ENCODE assay signal across 8 mouse cellular contexts in the genomic region with DNA sequence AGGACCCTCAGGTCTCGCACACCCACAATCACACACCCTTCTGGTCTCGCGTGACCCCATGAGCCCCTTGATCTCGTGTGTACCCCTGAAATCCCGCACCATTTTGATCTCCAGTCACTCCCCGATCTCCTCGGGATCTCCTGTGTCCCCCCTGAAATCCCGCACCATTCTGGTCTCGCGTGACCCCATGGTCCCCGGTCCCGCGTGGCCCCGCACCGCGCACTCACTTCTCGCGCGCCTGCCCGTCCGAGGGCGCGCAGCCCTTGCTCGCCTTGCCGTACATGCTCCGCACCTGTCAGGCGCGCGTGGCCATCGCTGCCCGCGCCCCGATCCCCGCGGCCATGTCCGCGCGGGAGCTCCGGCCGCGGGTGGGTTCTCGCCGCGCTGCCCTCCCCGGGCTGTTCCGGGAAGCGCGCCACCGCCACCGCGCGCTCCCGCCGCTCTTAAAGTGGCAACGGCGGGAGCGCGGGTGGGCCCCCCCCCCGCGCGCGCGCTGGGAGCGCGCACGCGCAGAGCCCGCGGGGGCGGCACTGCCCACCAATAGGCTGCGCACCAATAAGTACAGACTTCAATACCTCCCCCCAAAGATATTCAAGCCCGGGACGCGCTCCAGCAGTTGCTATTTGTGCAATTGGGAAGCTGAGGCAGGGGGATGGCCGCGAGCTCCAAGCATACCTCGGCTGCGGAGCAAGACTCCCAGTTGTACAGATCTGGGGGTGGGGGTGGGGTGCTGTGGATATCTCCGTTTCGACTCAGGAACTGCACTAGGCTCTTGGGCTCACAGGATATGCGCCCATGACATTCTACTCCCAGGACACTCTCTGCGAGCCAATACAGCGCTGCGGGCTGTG. TPM values are rescaled to one million over a fixed set of nuclear protein-coding genes. Genes with fewer than 3 reads are reported as not detected.
A peak's percentile ranks its signal among the peaks of the same experiment; 100 is the strongest.
DNase-seq lines count a peak whose midpoint lies in the region; ATAC-seq lines count a peak whose summit lies in the region.

No protein-coding gene starts in this region.

- peak overlapping the region; percentile 69 for H3K27ac ChIP-seq in brown adipose tissue, adult 24 weeks (replicated peaks; ENCODE audit: low read depth, low read length)
- H3K27ac ChIP-seq in forebrain, embryonic 16.5 days (ENCODE audit: low read length): peak overlapping the region; percentile 32
- peak overlapping the region; percentile 99 for H3K27ac ChIP-seq in liver, embryonic 11.5 days (ENCODE audit: low read depth, low read length)
- peak overlapping the region; percentile 96; the same call in 1 of the 2 replicates for H3K27ac ChIP-seq in neural tube, embryonic 11.5 days (ENCODE audit: low read depth, low read length)

- H3K36me3 ChIP-seq in forebrain, embryonic 16.5 days (ENCODE audit: control insufficient read depth, insufficient read depth): no peaks in the 10 kb centered on the region
- 0 out of 2 replicates have a peak, but pooled peaks cover 3% of the 10 kb centered on the region for H3K36me3 ChIP-seq in liver, embryonic 11.5 days (ENCODE audit: control insufficient read depth, insufficient read depth, low read length)
- H3K36me3 ChIP-seq in neural tube, embryonic 11.5 days (ENCODE audit: control insufficient read depth, insufficient read depth, low read length): no peaks in the 10 kb centered on the region

- H3K4me3 ChIP-seq in brown adipose tissue, adult 24 weeks (ENCODE audit: insufficient read depth, low read depth, low read length): peak overlapping the region; percentile 95
- peak overlapping the region; percentile 82 for H3K4me3 ChIP-seq in forebrain, embryonic 16.5 days (replicated peaks; ENCODE audit: low read length)
- H3K4me3 ChIP-seq in liver, embryonic 11.5 days (ENCODE audit: low read depth, low read length): peak overlapping the region; percentile 92
- peak overlapping the region; percentile 75 for H3K4me3 ChIP-seq in neural tube, embryonic 11.5 days (ENCODE audit: low read depth, low read length)

- peak overlapping the region; percentile 87 for H3K4me2 ChIP-seq in forebrain, embryonic 16.5 days (ENCODE audit: low read length)
- peak overlapping the region; percentile 100 for H3K4me2 ChIP-seq in liver, embryonic 11.5 days
- peak overlapping the region; percentile 95 for H3K4me2 ChIP-seq in neural tube, embryonic 11.5 days (ENCODE audit: low read depth)

- peaks cover 5% of the 10 kb centered on the region; the same call in 1 of the 2 replicates for H3K27me3 ChIP-seq in forebrain, embryonic 16.5 days (replicated peaks; ENCODE audit: control insufficient read depth, insufficient read depth, low read length)
- no peaks in the 10 kb centered on the region for H3K27me3 ChIP-seq in liver, embryonic 11.5 days (replicated peaks; ENCODE audit: control insufficient read depth, insufficient read depth, low read length)
- no peaks in the 10 kb centered on the region for H3K27me3 ChIP-seq in neural tube, embryonic 11.5 days (ENCODE audit: control insufficient read depth, insufficient read depth, low read length)

- WGBS in forebrain, embryonic 16.5 days: 2% methylated on average over 84 of the region's 84 CpGs
- under 1% methylated on average over 84 of the region's 84 CpGs for WGBS in liver, embryonic 11.5 days
- 3% methylated on average over 61 of the region's 84 CpGs for WGBS in neural tube, embryonic 11.5 days

- DNase-seq in ovary, postnatal 36 days (ENCODE audit: low spot score): peak; percentile 50
- no peak for DNase-seq in ovary, postnatal 14 days (ENCODE audit: low spot score)
- DNase-seq in induced T-regulatory cell, adult 2 months (ENCODE audit: low read depth): peak; percentile 80
- DNase-seq in liver, embryonic 11.5 days (ENCODE audit: low spot score): peak; percentile 80
- DNase-seq in neural tube, embryonic 11.5 days (ENCODE audit: low spot score): peak; percentile 67
- no peak for DNase-seq in ovary, adult 18-20 months (ENCODE audit: low spot score)

- H3K9me3 ChIP-seq in forebrain, embryonic 16.5 days (ENCODE audit: control insufficient read depth, low read length): no peaks in the 10 kb centered on the region
- no peaks in the 10 kb centered on the region for H3K9me3 ChIP-seq in liver, embryonic 11.5 days (ENCODE audit: control insufficient read depth, low read length)
- no peaks in the 10 kb centered on the region for H3K9me3 ChIP-seq in neural tube, embryonic 11.5 days (ENCODE audit: control insufficient read depth, low read length)

- H3K4me1 ChIP-seq in brown adipose tissue, adult 24 weeks (ENCODE audit: control insufficient read depth, insufficient read depth, insufficient read length, low read length): peaks cover 3% of the 10 kb centered on the region; the same call in 1 of the 2 replicates
- peaks cover 49% of the 10 kb centered on the region for H3K4me1 ChIP-seq in forebrain, embryonic 16.5 days (replicated peaks; ENCODE audit: control insufficient read depth, insufficient read depth, low read length)
- H3K4me1 ChIP-seq in liver, embryonic 11.5 days (replicated peaks; ENCODE audit: control insufficient read depth, insufficient read depth, low read length): peaks cover 36% of the 10 kb centered on the region
- H3K4me1 ChIP-seq in neural tube, embryonic 11.5 days (ENCODE audit: control insufficient read depth, insufficient read depth, low read length): peaks cover 33% of the 10 kb centered on the region

- ATAC-seq in forebrain, embryonic 16.5 days: 0 out of 2 replicates have a peak, but pooled peaks have one; percentile 13
- peak; percentile 27 for ATAC-seq in liver, embryonic 11.5 days (replicated peaks; ENCODE audit: low FRiP score)
- ATAC-seq in neural tube, embryonic 11.5 days (ENCODE audit: insufficient read depth, low FRiP score, low TSS enrichment): no peak

- peak overlapping the region; percentile 87 for H3K9ac ChIP-seq in forebrain, embryonic 16.5 days (replicated peaks; ENCODE audit: low read depth, low read length)
- H3K9ac ChIP-seq in liver, embryonic 11.5 days (ENCODE audit: low read depth, low read length): peak overlapping the region; percentile 98
- H3K9ac ChIP-seq in neural tube, embryonic 11.5 days (ENCODE audit: low read length): peak overlapping the region; percentile 76

RNA-seq across cellular contexts. Expression of gene Ssbp4, which starts 0.5 kb away (rescaled TPM):
- polyA plus RNA-seq in brown adipose tissue, adult 24 weeks (2012; ENCODE audit: insufficient read depth, insufficient read length, missing spikeins): 29.6 and 45.0 TPM in 2 replicates
- 100 and 121 TPM in 2 replicates for polyA plus RNA-seq in forebrain, embryonic 16.5 days (2015; fragmentation: Nextera tagmentation; extraction: Ambion mirVana)
- polyA plus RNA-seq in liver, embryonic 11.5 days (2014; fragmentation: Nextera tagmentation; extraction: Ambion mirVana): 144 and 173 TPM in 2 replicates
- polyA plus RNA-seq in neural tube, embryonic 11.5 days (2014; fragmentation: Nextera tagmentation; extraction: Ambion mirVana): 125 and 137 TPM in 2 replicates

RNA-seq across cellular contexts. Expression of gene Lrrc25, which starts 7.8 kb away (rescaled TPM):
- polyA plus RNA-seq in brown adipose tissue, adult 24 weeks (2012; ENCODE audit: insufficient read depth, insufficient read length, missing spikeins): 2.0 TPM in 2 replicates
- polyA plus RNA-seq in forebrain, embryonic 16.5 days (2015; fragmentation: Nextera tagmentation; extraction: Ambion mirVana): 0.61 and 1.1 TPM in 2 replicates
- 4.5 and 5.3 TPM in 2 replicates for polyA plus RNA-seq in liver, embryonic 11.5 days (2014; fragmentation: Nextera tagmentation; extraction: Ambion mirVana)
- polyA plus RNA-seq in neural tube, embryonic 11.5 days (2014; fragmentation: Nextera tagmentation; extraction: Ambion mirVana): 0.85 and 1.2 TPM in 2 replicates

RNA-seq across cellular contexts. Expression of gene Isyna1, which starts 13.9 kb away (rescaled TPM):
- polyA plus RNA-seq in brown adipose tissue, adult 24 weeks (2012; ENCODE audit: insufficient read depth, insufficient read length, missing spikeins): 7.7 and 17.4 TPM in 2 replicates
- polyA plus RNA-seq in forebrain, embryonic 16.5 days (2015; fragmentation: Nextera tagmentation; extraction: Ambion mirVana): 116 and 141 TPM in 2 replicates
- 177 and 188 TPM in 2 replicates for polyA plus RNA-seq in liver, embryonic 11.5 days (2014; fragmentation: Nextera tagmentation; extraction: Ambion mirVana)
- polyA plus RNA-seq in neural tube, embryonic 11.5 days (2014; fragmentation: Nextera tagmentation; extraction: Ambion mirVana): 87.9 and 90.7 TPM in 2 replicates

RNA-seq across cellular contexts. Expression of gene Gdf15, which starts 24.1 kb away (rescaled TPM):
- polyA plus RNA-seq in brown adipose tissue, adult 24 weeks (2012; ENCODE audit: insufficient read depth, insufficient read length, missing spikeins): 1.7 TPM in 2 replicates
- polyA plus RNA-seq in forebrain, embryonic 16.5 days (2015; fragmentation: Nextera tagmentation; extraction: Ambion mirVana): 0.20 TPM in 1 of 2 replicates, not detected in the other
- polyA plus RNA-seq in liver, embryonic 11.5 days (2014; fragmentation: Nextera tagmentation; extraction: Ambion mirVana): 4.2 and 4.9 TPM in 2 replicates
- polyA plus RNA-seq in neural tube, embryonic 11.5 days (2014; fragmentation: Nextera tagmentation; extraction: Ambion mirVana): 0.28 TPM in 1 of 2 replicates, not detected in the other

RNA-seq across cellular contexts. Expression of gene Pgpep1, which starts 52.1 kb away (rescaled TPM):
- polyA plus RNA-seq in brown adipose tissue, adult 24 weeks (2012; ENCODE audit: insufficient read depth, insufficient read length, missing spikeins): 31.0 and 37.7 TPM in 2 replicates
- polyA plus RNA-seq in forebrain, embryonic 16.5 days (2015; fragmentation: Nextera tagmentation; extraction: Ambion mirVana): 60.3 and 65.7 TPM in 2 replicates
- polyA plus RNA-seq in liver, embryonic 11.5 days (2014; fragmentation: Nextera tagmentation; extraction: Ambion mirVana): 33.7 and 34.6 TPM in 2 replicates
- 246 and 268 TPM in 2 replicates for polyA plus RNA-seq in neural tube, embryonic 11.5 days (2014; fragmentation: Nextera tagmentation; extraction: Ambion mirVana)

Comparison
In these comparisons a context has a peak if more than half of its experiments do, and no peak if none do; other contexts are left out.
1. DNase-seq: peak in ovary, postnatal 36 days (single experiment), induced T-regulatory cell, adult 2 months (single experiment), liver, embryonic 11.5 days (single experiment) and neural tube, embryonic 11.5 days (single experiment); none in ovary, postnatal 14 days (single experiment) and ovary, adult 18-20 months (single experiment).
2. H3K27ac ChIP-seq: peak in every context shown above with its lines; median percentile 99 in liver, embryonic 11.5 days; 96 in neural tube, embryonic 11.5 days; 69 in brown adipose tissue, adult 24 weeks; 32 in forebrain, embryonic 16.5 days.
3. Peak in every context shown above with its lines, with median percentiles within 50 percentile points of each other: H3K4me3 ChIP-seq, H3K4me2 ChIP-seq and H3K9ac ChIP-seq.